Mouse (Mus musculus): ENCODE data around the gene Olfr552. TPM values are rescaled to one million over a fixed set of nuclear protein-coding genes. Genes with fewer than 3 reads are reported as not detected.
A peak's percentile ranks its signal among the peaks of the same experiment; 100 is the strongest.
"Not testable (repeated sequence)": the region's sequence is repeated elsewhere in the genome, so short reads cannot be mapped to it uniquely, and the experiment has no call there.

The Olfr552 gene
- polyA plus RNA-seq, 1 experiment from 2014 or later, result not detected

GRCm38 (mm10) chr7:102573174-102573830 lies 24.3 kb upstream of the Olfr552 start:
- ATAC-seq (replicated peaks; ENCODE audit: low FRiP score, low read depth) (no peak), DNase-seq (ENCODE audit: low spot score) (no peak)
- Histone ChIP-seq H3K4me3 (replicated peaks; ENCODE audit: low read depth, low read length) (no peak overlapping the region), H3K27ac (no peak overlapping the region), H3K9me3 (replicated peaks; ENCODE audit: low read length) (no peaks in the 10 kb centered on the region), H3K27me3 (ENCODE audit: insufficient read depth, low read length) (no peaks in the 10 kb centered on the region), H3K36me3 (ENCODE audit: insufficient read depth, low read length) (no peaks in the 10 kb centered on the region), H3K4me2 (ENCODE audit: low read length) (no peak overlapping the region), H3K4me1 (replicated peaks; ENCODE audit: insufficient read depth, low read length) (no peaks in the 10 kb centered on the region), H3K9ac (ENCODE audit: low read depth, low read length) (no peak overlapping the region)
- WGBS, result 81% methylated on average over 3 of the region's 3 CpGs
- no peak for TF ChIP-seq CTCF (IDR thresholded peaks at IDR 0.05; ENCODE audit: low read depth)

- Histone ChIP-seq H3K4me3 (replicated peaks; ENCODE audit: low read depth, low read length) (no peak overlapping the region), H3K36me3 (ENCODE audit: insufficient read depth, low read length) (no peaks in the 10 kb centered on the region), H3K9me3 (replicated peaks; ENCODE audit: low read length) (no peaks in the 10 kb centered on the region), H3K4me1 (replicated peaks; ENCODE audit: insufficient read depth, low read length) (no peaks in the 10 kb centered on the region), H3K9ac (ENCODE audit: low read depth, low read length) (no peak overlapping the region), H3K4me2 (ENCODE audit: low read length) (no peak overlapping the region), H3K27me3 (ENCODE audit: insufficient read depth, low read length) (no peaks in the 10 kb centered on the region), H3K27ac (no peak overlapping the region)
- 70% methylated on average over 6 of the region's 6 CpGs for WGBS
- TF ChIP-seq CTCF (IDR thresholded peaks at IDR 0.05; ENCODE audit: low read depth), result no peak
- no peak for DNase-seq (ENCODE audit: low spot score)
- ATAC-seq (replicated peaks; ENCODE audit: low FRiP score, low read depth), result no peak
Measured at GRCm38 (mm10) chr7:102575998-102576397, 21.6 kb upstream of the Olfr552 start.

- TF ChIP-seq CTCF (IDR thresholded peaks at IDR 0.05; ENCODE audit: low read depth), result no peak
- 85% methylated on average over 3 of the region's 3 CpGs for WGBS
- Histone ChIP-seq H3K27ac (no peak within 1 kb of the TSS), H3K9me3 (replicated peaks; ENCODE audit: low read length) (no peaks in the 10 kb centered on the region), H3K4me1 (replicated peaks; ENCODE audit: insufficient read depth, low read length) (no peaks in the 10 kb centered on the region), H3K4me2 (ENCODE audit: low read length) (no peak within 1 kb of the TSS), H3K36me3 (ENCODE audit: insufficient read depth, low read length) (no peaks in the 10 kb centered on the region), H3K4me3 (replicated peaks; ENCODE audit: low read depth, low read length) (no peak within 1 kb of the TSS), H3K27me3 (ENCODE audit: insufficient read depth, low read length) (no peaks in the 10 kb centered on the region), H3K9ac (ENCODE audit: low read depth, low read length) (no peak within 1 kb of the TSS)
- ATAC-seq (replicated peaks; ENCODE audit: low FRiP score, low read depth) (no peak), DNase-seq (ENCODE audit: low spot score) (no peak)
Measured at GRCm38 (mm10) chr7:102591786-102592185, 5.8 kb upstream of the Olfr552 start, which contains the start of gene Olfr551. Gene Olfr551, minus strand, starts transcription at chr7:102591886.

- H3K4me2 ChIP-seq (ENCODE audit: low read length), result no peak within 1 kb of the TSS
- no peaks in the 10 kb centered on the region for H3K4me1 ChIP-seq (replicated peaks; ENCODE audit: insufficient read depth, low read length)
- no peak for TF ChIP-seq CTCF (IDR thresholded peaks at IDR 0.05; ENCODE audit: low read depth)
- no peak for ATAC-seq (replicated peaks; ENCODE audit: low FRiP score, low read depth)
- H3K9ac ChIP-seq (ENCODE audit: low read depth, low read length), result no peak within 1 kb of the TSS
- H3K27ac ChIP-seq, result no peak within 1 kb of the TSS
- no peak for DNase-seq (ENCODE audit: low spot score)
- H3K27me3 ChIP-seq (ENCODE audit: insufficient read depth, low read length), result no peaks in the 10 kb centered on the region
- no peak within 1 kb of the TSS for H3K4me3 ChIP-seq (replicated peaks; ENCODE audit: low read depth, low read length)
- H3K36me3 ChIP-seq (ENCODE audit: insufficient read depth, low read length), result no peaks in the 10 kb centered on the region
- H3K9me3 ChIP-seq (replicated peaks; ENCODE audit: low read length), result no peaks in the 10 kb centered on the region
Measured at GRCm38 (mm10) chr7:102618118-102618517, 20.5 kb downstream of the Olfr552 start, which contains the start of gene Olfr553. Gene Olfr553, minus strand, starts transcription at chr7:102618218.

- no peak for TF ChIP-seq CTCF (IDR thresholded peaks at IDR 0.05; ENCODE audit: low read depth)
- no peak overlapping the region for H3K27ac ChIP-seq
- WGBS, result 58% methylated on average over 5 of the region's 5 CpGs
- no peak overlapping the region for H3K9ac ChIP-seq (ENCODE audit: low read depth, low read length)
- H3K36me3 ChIP-seq (ENCODE audit: insufficient read depth, low read length), result no peaks in the 10 kb centered on the region
- H3K4me3 ChIP-seq (replicated peaks; ENCODE audit: low read depth, low read length), result no peak overlapping the region
- H3K4me2 ChIP-seq (ENCODE audit: low read length), result no peak overlapping the region
- no peaks in the 10 kb centered on the region for H3K4me1 ChIP-seq (replicated peaks; ENCODE audit: insufficient read depth, low read length)
- H3K9me3 ChIP-seq (replicated peaks; ENCODE audit: low read length), result no peaks in the 10 kb centered on the region
- H3K27me3 ChIP-seq (ENCODE audit: insufficient read depth, low read length), result no peaks in the 10 kb centered on the region
- ATAC-seq (replicated peaks; ENCODE audit: low FRiP score, low read depth) (no peak), DNase-seq (ENCODE audit: low spot score) (no peak)
Measured at GRCm38 (mm10) chr7:102619608-102620007, 22.0 kb downstream of the Olfr552 start.

GRCm38 (mm10) chr7:102620368-102620767 lies 22.8 kb downstream of the Olfr552 start:
- not testable (repeated sequence) for H3K27me3 ChIP-seq (ENCODE audit: insufficient read depth, low read length); H3K4me1 ChIP-seq (replicated peaks; ENCODE audit: insufficient read depth, low read length); H3K36me3 ChIP-seq (ENCODE audit: insufficient read depth, low read length); DNase-seq (ENCODE audit: low spot score); H3K9me3 ChIP-seq (replicated peaks; ENCODE audit: low read length); H3K9ac ChIP-seq (ENCODE audit: low read depth, low read length); H3K27ac ChIP-seq; ATAC-seq (replicated peaks; ENCODE audit: low FRiP score, low read depth); H3K4me2 ChIP-seq (ENCODE audit: low read length); H3K4me3 ChIP-seq (replicated peaks; ENCODE audit: low read depth, low read length)
- 89% methylated on average over 16 of the region's 19 CpGs for WGBS

- H3K27me3 ChIP-seq (ENCODE audit: insufficient read depth, low read length), result no peaks in the 10 kb centered on the region
- WGBS, result 31% methylated on average over 3 of the region's 3 CpGs
- no peaks in the 10 kb centered on the region for H3K9me3 ChIP-seq (replicated peaks; ENCODE audit: low read length)
- peak; percentile 68 for TF ChIP-seq CTCF (IDR thresholded peaks at IDR 0.05; ENCODE audit: low read depth)
- no peak overlapping the region for H3K27ac ChIP-seq
- H3K4me3 ChIP-seq (replicated peaks; ENCODE audit: low read depth, low read length), result no peak overlapping the region
- no peak overlapping the region for H3K9ac ChIP-seq (ENCODE audit: low read depth, low read length)
- H3K36me3 ChIP-seq (ENCODE audit: insufficient read depth, low read length), result no peaks in the 10 kb centered on the region
- no peak for ATAC-seq (replicated peaks; ENCODE audit: low FRiP score, low read depth)
- peak; percentile 44 for DNase-seq (ENCODE audit: low spot score)
- no peak overlapping the region for H3K4me2 ChIP-seq (ENCODE audit: low read length)
- no peaks in the 10 kb centered on the region for H3K4me1 ChIP-seq (replicated peaks; ENCODE audit: insufficient read depth, low read length)
Measured at GRCm38 (mm10) chr7:102636665-102637064, 39.1 kb downstream of the Olfr552 start.
